Mouse (Mus musculus) C2C12 (cell line): Measurements from ENCODE around the gene Rps15.

Experiments used
- CEBPB ChIP-seq: IDR thresholded peaks from one replicate; pipeline ENCODE4 v1.6.1; 2011; ENCODE audit warnings: low read depth, mild to moderate bottlenecking, control low read depth, moderate library complexity
- CTCF ChIP-seq: IDR thresholded peaks from one replicate; pipeline ENCODE4 v1.5.1; 2011; ENCODE audit not compliant: control insufficient read depth, insufficient read depth, insufficient read length
- MYOD1 ChIP-seq: IDR thresholded peaks from one replicate; pipeline ENCODE4 v1.6.1; 2011; ENCODE audit warnings: low read depth; ENCODE audit not compliant: control insufficient read depth, insufficient read length
- MYOG ChIP-seq: IDR thresholded peaks from one replicate; pipeline ENCODE4 v1.6.1; 2011; ENCODE audit not compliant: control insufficient read depth, insufficient read length; ENCODE audit errors: extremely low read depth
- USF1 ChIP-seq: IDR thresholded peaks from one replicate; pipeline ENCODE4 v1.6.1; 2011; ENCODE audit warnings: low read depth, mild to moderate bottlenecking, control low read depth, moderate library complexity

DNA sequence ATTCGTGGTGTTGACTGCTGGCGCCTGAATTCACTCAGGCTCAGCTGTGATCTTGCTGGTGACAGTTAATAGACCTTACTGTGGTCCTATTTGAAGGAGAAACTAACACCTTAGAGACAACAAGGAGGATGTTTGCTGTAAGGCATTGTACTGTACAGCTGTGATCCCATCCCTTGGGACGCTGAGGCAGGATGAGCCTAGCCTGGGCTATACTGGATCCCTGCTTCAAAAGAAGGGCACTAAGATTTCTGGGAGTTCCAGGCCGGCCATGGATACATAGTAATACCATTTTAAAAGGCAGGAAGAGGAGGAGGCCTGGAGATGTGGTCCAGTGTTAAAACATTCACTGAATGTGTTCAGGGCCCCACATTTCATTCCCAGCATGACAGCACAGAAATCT is 41.7 kb upstream of the Rps15 start:
- TF ChIP-seq CTCF (no peak), USF1 (no peak), CEBPB (no peak), MYOG (no peak), MYOD1 (no peak)
